Mouse (Mus musculus) C2C12 (cell line): ENCODE data around the gene Map9.

Experiments
- CEBPB ChIP-seq: IDR thresholded peaks from one replicate; pipeline ENCODE4 v1.6.1; 2011; ENCODE audit warnings: low read depth, mild to moderate bottlenecking, control low read depth, moderate library complexity
- CTCF ChIP-seq: IDR thresholded peaks from one replicate; pipeline ENCODE4 v1.5.1; 2011; ENCODE audit not compliant: control insufficient read depth, insufficient read depth, insufficient read length
- FOSL1 ChIP-seq: IDR thresholded peaks from one replicate; pipeline ENCODE4 v1.8.0; 2011; ENCODE audit warnings: mild to moderate bottlenecking, low read length; ENCODE audit not compliant: poor library complexity, insufficient read depth, severe bottlenecking
- MAX ChIP-seq: IDR thresholded peaks from one replicate; pipeline ENCODE4 v1.6.1; 2011; ENCODE audit warnings: mild to moderate bottlenecking, control low read depth
- MYOD1 ChIP-seq: IDR thresholded peaks from one replicate; pipeline ENCODE4 v1.6.1; 2011; ENCODE audit warnings: low read depth; ENCODE audit not compliant: control insufficient read depth, insufficient read length
- MYOG ChIP-seq: IDR thresholded peaks from one replicate; pipeline ENCODE4 v1.6.1; 2011; ENCODE audit not compliant: control insufficient read depth, insufficient read length; ENCODE audit errors: extremely low read depth
- USF1 ChIP-seq: IDR thresholded peaks from one replicate; pipeline ENCODE4 v1.6.1; 2011; ENCODE audit warnings: low read depth, mild to moderate bottlenecking, control low read depth, moderate library complexity

GRCm38 (mm10) chr3:82406336-82406735 is 48.5 kb downstream of the Map9 start:
- no peak for TF ChIP-seq CTCF
- no peak for TF ChIP-seq CEBPB
- no peak for TF ChIP-seq MAX
- TF ChIP-seq USF1: no peak
- no peak for TF ChIP-seq FOSL1
- TF ChIP-seq MYOG: no peak
- no peak for TF ChIP-seq MYOD1
